ENCODE assay signal across 8 mouse cellular contexts in the genomic region with DNA sequence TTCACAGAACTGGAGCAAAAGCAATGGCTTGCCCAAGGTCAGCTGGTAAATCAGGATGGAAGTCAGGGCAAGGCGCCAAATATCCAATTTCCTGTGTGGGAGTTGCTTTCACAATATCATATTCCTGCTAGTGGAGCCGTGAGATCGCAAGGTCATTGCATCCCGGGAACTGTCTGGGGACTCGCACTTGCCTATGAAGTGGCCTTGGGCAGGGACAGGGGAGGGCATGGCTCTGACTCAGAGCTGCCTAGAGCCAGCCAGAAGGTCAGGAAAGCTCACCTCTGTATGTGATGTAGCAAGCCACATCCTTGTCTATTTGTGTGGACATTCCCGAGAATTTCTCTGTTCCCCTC. TPM values are rescaled to one million over a fixed set of nuclear protein-coding genes. Genes with fewer than 3 reads are reported as not detected.
DNase-seq lines count a peak whose midpoint lies in the region; ATAC-seq lines count a peak whose summit lies in the region.

No protein-coding gene starts in this region.

- no peaks in the 10 kb centered on the region for H3K27me3 ChIP-seq in forebrain, embryonic 16.5 days (replicated peaks; ENCODE audit: control insufficient read depth, insufficient read depth, low read length)

- no peak overlapping the region for H3K4me2 ChIP-seq in forebrain, embryonic 16.5 days (ENCODE audit: low read length)

- no peak overlapping the region for H3K4me3 ChIP-seq in forebrain, embryonic 16.5 days (replicated peaks; ENCODE audit: low read length)

- no peaks in the 10 kb centered on the region for H3K9me3 ChIP-seq in forebrain, embryonic 16.5 days (ENCODE audit: control insufficient read depth, low read length)

- DNase-seq in 416B (ENCODE audit: low read depth): peak; percentile 59
- DNase-seq in adrenal gland, adult 18-20 months (ENCODE audit: low spot score in 2 of 2): peak; percentile 72
- DNase-seq in gonadal fat pad, adult 2 months (ENCODE audit: low read depth): peak; percentile 12
- peak; percentile 72 to 78 for DNase-seq in kidney, postnatal 4 days
- peak; percentile 21 for DNase-seq in ovary, postnatal 10 days (ENCODE audit: low spot score)
- DNase-seq in thymus, postnatal 10 days (ENCODE audit: low spot score in 2 of 2): no peak

- H3K9ac ChIP-seq in forebrain, embryonic 16.5 days (replicated peaks; ENCODE audit: low read depth, low read length): no peak overlapping the region

- no peak for ATAC-seq in erythroid progenitor cell, adult 5-6 weeks (replicated peaks; ENCODE audit: low FRiP score, poor library complexity, severe bottlenecking)
- no peak for ATAC-seq in forebrain, embryonic 16.5 days

- H3K4me1 ChIP-seq in forebrain, embryonic 16.5 days (replicated peaks; ENCODE audit: control insufficient read depth, insufficient read depth, low read length): 0 out of 2 replicates have a peak, but pooled peaks cover 2% of the 10 kb centered on the region

- WGBS in forebrain, embryonic 16.5 days: 84% methylated on average over 6 of the region's 6 CpGs

- H3K36me3 ChIP-seq in forebrain, embryonic 16.5 days (ENCODE audit: control insufficient read depth, insufficient read depth): no peaks in the 10 kb centered on the region

- H3K27ac ChIP-seq in forebrain, embryonic 16.5 days (ENCODE audit: low read length): no peak overlapping the region

RNA-seq across cellular contexts. Expression of a gene that starts 49.2 kb away (rescaled TPM):
- total RNA-seq in adrenal gland, adult 18-20 months (2021): not detected
- not detected in 2 replicates for polyA plus RNA-seq in gonadal fat pad, adult 2 months (2012; rRNA removed)
- total RNA-seq in erythroid progenitor cell, adult 5-6 weeks (2015; ENCODE audit: low replicate concordance): not detected in 2 replicates
- total RNA-seq in erythroid progenitor cell, adult 5-6 weeks (2017; ENCODE audit: low replicate concordance): not detected in 2 replicates
- not detected in 2 replicates for polyA plus RNA-seq in forebrain, embryonic 16.5 days (2015; fragmentation: Nextera tagmentation; extraction: Ambion mirVana)

Comparison
In these comparisons a context has a peak if more than half of its experiments do, and no peak if none do; other contexts are left out.
1. DNase-seq: peak in 416B (single experiment), adrenal gland, adult 18-20 months (2 of 2), gonadal fat pad, adult 2 months (single experiment), kidney, postnatal 4 days (2 of 2) and ovary, postnatal 10 days (single experiment); none in thymus, postnatal 10 days (0 of 2).